Mouse (Mus musculus) embryonic facial prominence, embryonic 11.5 days (tissue): Measurements from ENCODE around the gene Olfr223. TPM values are rescaled to one million over a fixed set of nuclear protein-coding genes. Genes with fewer than 3 reads are reported as not detected.

ENCODE experiments used
- polyA plus RNA-seq: library from polyadenylated mRNA; unstranded; fragments of >200 nt; fragmentation: Nextera tagmentation; extraction: Ambion mirVana; gene quantifications from 2 replicates; pipeline ENCODE4 v1.2.1, GENCODE M21; 2014

The Olfr223 gene
- polyA plus RNA-seq, 1 experiment from 2014 or later: not detected

Other genes with a start within 250 kb of the Olfr223 start
- 0.17 TPM in 1 of 2 replicates, not detected in the other for gene Prss38, start 217.6 kb downstream of the Olfr223 start, polyA plus RNA-seq
- 16.1 and 16.2 TPM in 2 replicates for gene Jmjd4, start 143.2 kb downstream of the Olfr223 start, polyA plus RNA-seq
- 177 and 191 TPM in 2 replicates for gene Snap47, start 142.1 kb downstream of the Olfr223 start, polyA plus RNA-seq
- gene Zfp867, start 120.8 kb downstream of the Olfr223 start, polyA plus RNA-seq: 10.3 and 11.8 TPM in 2 replicates
- gene Zkscan17, start 66.5 kb downstream of the Olfr223 start, polyA plus RNA-seq: 21.5 and 23.0 TPM in 2 replicates
- 0.11 and 0.13 TPM in 2 replicates for gene Nlrp3, start 51.7 kb downstream of the Olfr223 start, polyA plus RNA-seq
- gene Olfr222, start 17.1 kb downstream of the Olfr223 start, polyA plus RNA-seq: not detected in 2 replicates
- gene Mprip, start 68.0 kb upstream of the Olfr223 start, polyA plus RNA-seq: 63.9 and 64.8 TPM in 2 replicates
- 1.2 and 1.4 TPM in 2 replicates for gene Pld6, start 194.4 kb upstream of the Olfr223 start, polyA plus RNA-seq
- 23.9 and 26.1 TPM in 2 replicates for gene Flcn, start 216.7 kb upstream of the Olfr223 start, polyA plus RNA-seq
- gene Nt5m, start 246.2 kb upstream of the Olfr223 start, polyA plus RNA-seq: 37.1 and 41.0 TPM in 2 replicates
- 238 and 239 TPM in 2 replicates for gene Cops3, start 246.5 kb upstream of the Olfr223 start, polyA plus RNA-seq